Mouse (Mus musculus): Measurements from ENCODE around the gene Bud13. TPM values are rescaled to one million over a fixed set of nuclear protein-coding genes. Genes with fewer than 3 reads are reported as not detected.
"Not testable (repeated sequence)": the region's sequence is repeated elsewhere in the genome, so short reads cannot be mapped to it uniquely, and the experiment has no call there.

The Bud13 gene
- polyA plus RNA-seq, 1 experiment from 2014 or later = 28.5 TPM

- peak; percentile 41; the same call in 1 of the 2 replicates for ATAC-seq (ENCODE audit: insufficient read depth, low FRiP score, low TSS enrichment)
- Histone ChIP-seq H3K4me2 (ENCODE audit: low read depth) (no peak overlapping the region), H3K36me3 (ENCODE audit: control insufficient read depth, insufficient read depth, low read length) (no peaks in the 10 kb centered on the region), H3K4me1 (ENCODE audit: control insufficient read depth, insufficient read depth, low read length) (peaks cover 16% of the 10 kb centered on the region), H3K27me3 (ENCODE audit: control insufficient read depth, insufficient read depth, low read length) (no peaks in the 10 kb centered on the region), H3K9ac (ENCODE audit: low read length) (no peak overlapping the region), H3K9me3 (ENCODE audit: control insufficient read depth, low read length) (0 out of 2 replicates have a peak, but pooled peaks cover 3% of the 10 kb centered on the region), H3K4me3 (ENCODE audit: low read depth, low read length) (no peak overlapping the region), H3K27ac (ENCODE audit: low read depth, low read length) (no peak overlapping the region)
- DNase-seq (ENCODE audit: low spot score) = no peak
- 25% methylated on average over 11 of the region's 11 CpGs for WGBS
Measured at GRCm38 (mm10) chr9:46315807-46316365, 33.1 kb downstream of the Bud13 start.

- Histone ChIP-seq H3K4me1 (ENCODE audit: control insufficient read depth, insufficient read depth, low read length) (peaks cover 16% of the 10 kb centered on the region), H3K4me3 (ENCODE audit: low read depth, low read length) (no peak overlapping the region), H3K27ac (ENCODE audit: low read depth, low read length) (no peak overlapping the region), H3K36me3 (ENCODE audit: control insufficient read depth, insufficient read depth, low read length) (no peaks in the 10 kb centered on the region), H3K4me2 (ENCODE audit: low read depth) (no peak overlapping the region), H3K9ac (ENCODE audit: low read length) (no peak overlapping the region), H3K9me3 (ENCODE audit: control insufficient read depth, low read length) (0 out of 2 replicates have a peak, but pooled peaks cover 3% of the 10 kb centered on the region), H3K27me3 (ENCODE audit: control insufficient read depth, insufficient read depth, low read length) (no peaks in the 10 kb centered on the region)
- DNase-seq (ENCODE audit: low spot score) (no peak), ATAC-seq (ENCODE audit: insufficient read depth, low FRiP score, low TSS enrichment) (peak; percentile 31; the same call in 1 of the 2 replicates)
- 21% methylated on average over 5 of the region's 5 CpGs for WGBS
Measured at GRCm38 (mm10) chr9:46316388-46316787, 33.6 kb downstream of the Bud13 start.

GRCm38 (mm10) chr9:46316909-46317308 lies 34.1 kb downstream of the Bud13 start:
- Histone ChIP-seq H3K36me3 (ENCODE audit: control insufficient read depth, insufficient read depth, low read length) (no peaks in the 10 kb centered on the region), H3K9ac (ENCODE audit: low read length) (no peak overlapping the region), H3K4me3 (ENCODE audit: low read depth, low read length) (no peak overlapping the region), H3K4me1 (ENCODE audit: control insufficient read depth, insufficient read depth, low read length) (peaks cover 16% of the 10 kb centered on the region), H3K27ac (ENCODE audit: low read depth, low read length) (no peak overlapping the region), H3K4me2 (ENCODE audit: low read depth) (no peak overlapping the region), H3K9me3 (ENCODE audit: control insufficient read depth, low read length) (0 out of 2 replicates have a peak, but pooled peaks cover 3% of the 10 kb centered on the region), H3K27me3 (ENCODE audit: control insufficient read depth, insufficient read depth, low read length) (no peaks in the 10 kb centered on the region)
- ATAC-seq (ENCODE audit: insufficient read depth, low FRiP score, low TSS enrichment) (no peak), DNase-seq (ENCODE audit: low spot score) (no peak)
- 58% methylated on average over 8 of the region's 8 CpGs for WGBS

GRCm38 (mm10) chr9:46317957-46318356 lies 35.1 kb downstream of the Bud13 start:
- H3K36me3 ChIP-seq (ENCODE audit: control insufficient read depth, insufficient read depth, low read length) = no peaks in the 10 kb centered on the region
- H3K27me3 ChIP-seq (ENCODE audit: control insufficient read depth, insufficient read depth, low read length) = no peaks in the 10 kb centered on the region
- H3K9me3 ChIP-seq (ENCODE audit: control insufficient read depth, low read length) = 0 out of 2 replicates have a peak, but pooled peaks cover 3% of the 10 kb centered on the region
- H3K4me3 ChIP-seq (ENCODE audit: low read depth, low read length) = no peak overlapping the region
- H3K27ac ChIP-seq (ENCODE audit: low read depth, low read length) = no peak overlapping the region
- H3K9ac ChIP-seq (ENCODE audit: low read length) = no peak overlapping the region
- no peak for DNase-seq (ENCODE audit: low spot score)
- WGBS = 93% methylated on average over 3 of the region's 3 CpGs
- H3K4me2 ChIP-seq (ENCODE audit: low read depth) = no peak overlapping the region
- no peak for ATAC-seq (ENCODE audit: insufficient read depth, low FRiP score, low TSS enrichment)
- peaks cover 13% of the 10 kb centered on the region for H3K4me1 ChIP-seq (ENCODE audit: control insufficient read depth, insufficient read depth, low read length)

- not testable (repeated sequence) for H3K27ac ChIP-seq (ENCODE audit: low read depth, low read length); DNase-seq (ENCODE audit: low spot score); H3K36me3 ChIP-seq (ENCODE audit: control insufficient read depth, insufficient read depth, low read length); ATAC-seq (ENCODE audit: insufficient read depth, low FRiP score, low TSS enrichment); H3K4me2 ChIP-seq (ENCODE audit: low read depth); H3K27me3 ChIP-seq (ENCODE audit: control insufficient read depth, insufficient read depth, low read length); H3K9ac ChIP-seq (ENCODE audit: low read length); H3K4me3 ChIP-seq (ENCODE audit: low read depth, low read length); H3K9me3 ChIP-seq (ENCODE audit: control insufficient read depth, low read length)
- WGBS = 76% methylated on average over 6 of the region's 6 CpGs
- H3K4me1 ChIP-seq (ENCODE audit: control insufficient read depth, insufficient read depth, low read length) = peaks cover 12% of the 10 kb centered on the region
Measured at GRCm38 (mm10) chr9:46319886-46320285, 37.1 kb downstream of the Bud13 start, which contains the start of gene 4931429L15Rik. Gene 4931429L15Rik (minus strand): TSS chr9:46319986.

GRCm38 (mm10) chr9:46320461-46320860 lies 37.7 kb downstream of the Bud13 start:
- Histone ChIP-seq H3K9ac (ENCODE audit: low read length) (no peak overlapping the region), H3K27ac (ENCODE audit: low read depth, low read length) (no peak overlapping the region), H3K27me3 (ENCODE audit: control insufficient read depth, insufficient read depth, low read length) (no peaks in the 10 kb centered on the region), H3K9me3 (ENCODE audit: control insufficient read depth, low read length) (0 out of 2 replicates have a peak, but pooled peaks cover 3% of the 10 kb centered on the region), H3K4me2 (ENCODE audit: low read depth) (no peak overlapping the region), H3K36me3 (ENCODE audit: control insufficient read depth, insufficient read depth, low read length) (no peaks in the 10 kb centered on the region), H3K4me3 (ENCODE audit: low read depth, low read length) (no peak overlapping the region), H3K4me1 (ENCODE audit: control insufficient read depth, insufficient read depth, low read length) (peaks cover 12% of the 10 kb centered on the region)
- DNase-seq (ENCODE audit: low spot score) (no peak), ATAC-seq (ENCODE audit: insufficient read depth, low FRiP score, low TSS enrichment) (no peak)
- WGBS = 94% methylated on average over 2 of the region's 2 CpGs

- H3K27me3 ChIP-seq (ENCODE audit: control insufficient read depth, insufficient read depth, low read length) = no peaks in the 10 kb centered on the region
- WGBS = 94% methylated on average over 11 of the region's 11 CpGs
- H3K4me3 ChIP-seq (ENCODE audit: low read depth, low read length) = no peak overlapping the region
- no peak for DNase-seq (ENCODE audit: low spot score)
- no peak for ATAC-seq (ENCODE audit: insufficient read depth, low FRiP score, low TSS enrichment)
- H3K27ac ChIP-seq (ENCODE audit: low read depth, low read length) = no peak overlapping the region
- H3K4me1 ChIP-seq (ENCODE audit: control insufficient read depth, insufficient read depth, low read length) = peaks cover 9% of the 10 kb centered on the region
- H3K4me2 ChIP-seq (ENCODE audit: low read depth) = no peak overlapping the region
- H3K9me3 ChIP-seq (ENCODE audit: control insufficient read depth, low read length) = no peaks in the 10 kb centered on the region
- no peaks in the 10 kb centered on the region for H3K36me3 ChIP-seq (ENCODE audit: control insufficient read depth, insufficient read depth, low read length)
- H3K9ac ChIP-seq (ENCODE audit: low read length) = no peak overlapping the region
Measured at GRCm38 (mm10) chr9:46326694-46327405, 44.0 kb downstream of the Bud13 start.

GRCm38 (mm10) chr9:46327706-46328571 lies 45.1 kb downstream of the Bud13 start:
- WGBS = 54% methylated on average over 25 of the region's 25 CpGs
- Histone ChIP-seq H3K4me1 (ENCODE audit: control insufficient read depth, insufficient read depth, low read length) (peaks cover 9% of the 10 kb centered on the region), H3K27ac (ENCODE audit: low read depth, low read length) (peak overlapping the region; percentile 93), H3K36me3 (ENCODE audit: control insufficient read depth, insufficient read depth, low read length) (no peaks in the 10 kb centered on the region), H3K4me2 (ENCODE audit: low read depth) (peak overlapping the region; percentile 43; the same call in 1 of the 2 replicates), H3K4me3 (ENCODE audit: low read depth, low read length) (no peak overlapping the region), H3K27me3 (ENCODE audit: control insufficient read depth, insufficient read depth, low read length) (no peaks in the 10 kb centered on the region), H3K9me3 (ENCODE audit: control insufficient read depth, low read length) (no peaks in the 10 kb centered on the region), H3K9ac (ENCODE audit: low read length) (peak overlapping the region; percentile 55)
- ATAC-seq (ENCODE audit: insufficient read depth, low FRiP score, low TSS enrichment) (peak; percentile 29; the same call in 1 of the 2 replicates), DNase-seq (ENCODE audit: low spot score) (peak; percentile 52)
